ENCODE assay signal across 25 mouse cellular contexts in the genomic region with DNA sequence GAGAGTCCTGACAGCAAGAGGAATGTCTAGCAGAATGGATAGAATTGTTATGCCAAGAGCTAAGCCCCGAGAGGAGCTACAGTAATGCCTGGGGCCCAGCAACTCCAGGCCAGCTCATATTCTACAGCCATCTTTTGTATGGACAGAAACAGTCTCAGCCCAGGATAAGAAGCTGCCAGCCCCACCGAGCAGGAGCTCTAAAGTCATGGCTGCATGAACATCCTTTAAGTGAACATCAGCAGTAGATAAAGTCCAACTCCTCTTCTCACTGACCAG.
A peak's percentile ranks its signal among the peaks of the same experiment; 100 is the strongest.
DNase-seq lines count a peak whose midpoint lies in the region; ATAC-seq and TF ChIP-seq lines count a peak whose summit lies in the region.
"Had no signal": no experiment of that assay in that cellular context is flagged by ENCODE, and none has a peak within 500 bp of the region (broad histone marks: within the 10 kb centered on the region; RNA-seq: fewer than 3 reads in every experiment).

No protein-coding gene starts in this region.

- H3K4me1 ChIP-seq in midbrain, embryonic 12.5 days = peaks cover 25% of the 10 kb centered on the region
- H3K4me1 ChIP-seq in midbrain, embryonic 11.5 days (ENCODE audit: control insufficient read depth, insufficient read depth, low read length) = peaks cover 12% of the 10 kb centered on the region
- H3K4me1 ChIP-seq in forebrain, embryonic 16.5 days (replicated peaks; ENCODE audit: control insufficient read depth, insufficient read depth, low read length) = peaks cover 16% of the 10 kb centered on the region
- H3K4me1 ChIP-seq in midbrain, embryonic 14.5 days (ENCODE audit: control insufficient read depth, insufficient read depth, low read length) = peaks cover 21% of the 10 kb centered on the region
- no peaks in the 10 kb centered on the region for H3K4me1 ChIP-seq in kidney, embryonic 16.5 days (ENCODE audit: insufficient read depth, low read length)
- H3K4me1 ChIP-seq: embryonic facial prominence, embryonic 13.5 days; limb, embryonic 15.5 days; lung, embryonic 15.5 days; megakaryocyte, embryonic 14.5 days had no signal

- no peaks in the 10 kb centered on the region for H3K9me3 ChIP-seq in midbrain, embryonic 12.5 days
- no peaks in the 10 kb centered on the region for H3K9me3 ChIP-seq in midbrain, embryonic 11.5 days (ENCODE audit: control insufficient read depth, low read length)
- no peaks in the 10 kb centered on the region for H3K9me3 ChIP-seq in forebrain, embryonic 16.5 days (ENCODE audit: control insufficient read depth, low read length)
- no peaks in the 10 kb centered on the region for H3K9me3 ChIP-seq in midbrain, embryonic 14.5 days (ENCODE audit: control insufficient read depth, low read length)
- no peaks in the 10 kb centered on the region for H3K9me3 ChIP-seq in kidney, embryonic 16.5 days (ENCODE audit: low read length)
- H3K9me3 ChIP-seq: embryonic facial prominence, embryonic 13.5 days; heart, embryonic 15.5 days; limb, embryonic 15.5 days; lung, embryonic 15.5 days had no signal

- H3K27me3 ChIP-seq in midbrain, embryonic 12.5 days = no peaks in the 10 kb centered on the region
- no peaks in the 10 kb centered on the region for H3K27me3 ChIP-seq in midbrain, embryonic 11.5 days (ENCODE audit: control insufficient read depth, insufficient read depth, low read length)
- H3K27me3 ChIP-seq in forebrain, embryonic 16.5 days (replicated peaks; ENCODE audit: control insufficient read depth, insufficient read depth, low read length) = no peaks in the 10 kb centered on the region
- no peaks in the 10 kb centered on the region for H3K27me3 ChIP-seq in midbrain, embryonic 14.5 days (ENCODE audit: control insufficient read depth, insufficient read depth, low read length)
- H3K27me3 ChIP-seq in kidney, embryonic 16.5 days (ENCODE audit: insufficient read depth, low read length) = no peaks in the 10 kb centered on the region
- H3K27me3 ChIP-seq: heart, embryonic 15.5 days; limb, embryonic 15.5 days; lung, embryonic 15.5 days; megakaryocyte, embryonic 14.5 days had no signal

- H3K36me3 ChIP-seq in midbrain, embryonic 12.5 days = no peaks in the 10 kb centered on the region
- no peaks in the 10 kb centered on the region for H3K36me3 ChIP-seq in midbrain, embryonic 11.5 days (ENCODE audit: control insufficient read depth, insufficient read depth, low read length)
- no peaks in the 10 kb centered on the region for H3K36me3 ChIP-seq in forebrain, embryonic 16.5 days (ENCODE audit: control insufficient read depth, insufficient read depth)
- H3K36me3 ChIP-seq in midbrain, embryonic 14.5 days (ENCODE audit: control insufficient read depth, insufficient read depth, low read length) = no peaks in the 10 kb centered on the region
- H3K36me3 ChIP-seq in kidney, embryonic 16.5 days (ENCODE audit: insufficient read depth, low read length) = no peaks in the 10 kb centered on the region
- H3K36me3 ChIP-seq: embryonic facial prominence, embryonic 13.5 days; heart, embryonic 15.5 days; limb, embryonic 15.5 days; lung, embryonic 15.5 days had no signal

- H3K4me2 ChIP-seq in midbrain, embryonic 12.5 days (replicated peaks) = no peak overlapping the region
- no peak overlapping the region for H3K4me2 ChIP-seq in midbrain, embryonic 11.5 days
- H3K4me2 ChIP-seq in forebrain, embryonic 16.5 days (ENCODE audit: low read length) = no peak overlapping the region
- H3K4me2 ChIP-seq in midbrain, embryonic 14.5 days (ENCODE audit: low read length) = no peak overlapping the region
- no peak overlapping the region for H3K4me2 ChIP-seq in kidney, embryonic 16.5 days (replicated peaks; ENCODE audit: low read depth, low read length)
- H3K4me2 ChIP-seq: limb, embryonic 15.5 days; lung, embryonic 15.5 days had no signal

- DNase-seq in midbrain, embryonic 11.5 days (ENCODE audit: low spot score, missing footprints) = no peak
- no peak for DNase-seq in midbrain, embryonic 14.5 days
- DNase-seq in layer of hippocampus, adult 2 months (ENCODE audit: low spot score in 2 of 2) = no peak
- DNase-seq: adrenal gland, postnatal 10 days; cerebellum, postnatal 36 days; gastrocnemius, adult 2 months; heart, postnatal 36 days; kidney, adult 18-20 months; lung, postnatal 36 days; right cerebral cortex, postnatal 14 days; spleen, adult 18-20 months had no signal

- 0 out of 2 replicates have a peak, but pooled peaks have one; percentile 16 for ATAC-seq in midbrain, embryonic 12.5 days (ENCODE audit: low FRiP score, low read depth)
- no peak for ATAC-seq in midbrain, embryonic 11.5 days (ENCODE audit: low FRiP score)
- ATAC-seq in forebrain, embryonic 16.5 days = 0 out of 2 replicates have a peak, but pooled peaks have one; percentile 19
- no peak for ATAC-seq in midbrain, embryonic 14.5 days (ENCODE audit: low FRiP score, low TSS enrichment)
- no peak for ATAC-seq in kidney, embryonic 16.5 days (ENCODE audit: low FRiP score, low TSS enrichment)
- no peak for ATAC-seq in CD4-positive, CD25-positive, alpha-beta regulatory T cell, adult 4 months
- ATAC-seq: inflammation-experienced regulatory T-cells, adult 6 months had no signal

- WGBS in midbrain, embryonic 12.5 days = 21% methylated on average over 2 of the region's 2 CpGs
- WGBS in midbrain, embryonic 11.5 days = 41% methylated on average over 2 of the region's 2 CpGs
- WGBS in forebrain, embryonic 16.5 days = 19% methylated on average over 2 of the region's 2 CpGs
- WGBS in midbrain, embryonic 14.5 days = 19% methylated on average over 2 of the region's 2 CpGs
- 48% methylated on average over 2 of the region's 2 CpGs for WGBS in kidney, embryonic 16.5 days

- no peak overlapping the region for H3K9ac ChIP-seq in midbrain, embryonic 12.5 days (replicated peaks)
- H3K9ac ChIP-seq in midbrain, embryonic 11.5 days (ENCODE audit: low read length) = no peak overlapping the region
- H3K9ac ChIP-seq in forebrain, embryonic 16.5 days (replicated peaks; ENCODE audit: low read depth, low read length) = no peak overlapping the region
- H3K9ac ChIP-seq in midbrain, embryonic 14.5 days (replicated peaks; ENCODE audit: low read length) = no peak overlapping the region
- no peak overlapping the region for H3K9ac ChIP-seq in kidney, embryonic 16.5 days (replicated peaks; ENCODE audit: low read length)
- H3K9ac ChIP-seq: embryonic facial prominence, embryonic 13.5 days; heart, embryonic 15.5 days; limb, embryonic 15.5 days; liver, embryonic 14.5 days; lung, embryonic 15.5 days had no signal

- H3K27ac ChIP-seq in midbrain, embryonic 12.5 days (replicated peaks) = peak overlapping the region; percentile 68
- no peak overlapping the region for H3K27ac ChIP-seq in midbrain, embryonic 11.5 days (ENCODE audit: low read depth, low read length)
- no peak overlapping the region for H3K27ac ChIP-seq in forebrain, embryonic 16.5 days (ENCODE audit: low read length)
- H3K27ac ChIP-seq in midbrain, embryonic 14.5 days (replicated peaks; ENCODE audit: low read depth, low read length) = peak overlapping the region; percentile 37
- H3K27ac ChIP-seq in kidney, embryonic 16.5 days (ENCODE audit: low read length) = no peak overlapping the region
- H3K27ac ChIP-seq in layer of hippocampus, adult 2 months = no peak overlapping the region
- H3K27ac ChIP-seq: embryonic facial prominence, embryonic 13.5 days; gastrocnemius, adult 2 months; heart, embryonic 15.5 days; kidney, postnatal 0 days; left cerebral cortex, adult 2 months; limb, embryonic 15.5 days; liver, embryonic 14.5 days; lung, embryonic 15.5 days had no signal

- H3K4me3 ChIP-seq in midbrain, embryonic 12.5 days = no peak overlapping the region
- no peak overlapping the region for H3K4me3 ChIP-seq in midbrain, embryonic 11.5 days (ENCODE audit: low read depth, low read length)
- no peak overlapping the region for H3K4me3 ChIP-seq in forebrain, embryonic 16.5 days (replicated peaks; ENCODE audit: low read length)
- no peak overlapping the region for H3K4me3 ChIP-seq in midbrain, embryonic 14.5 days (replicated peaks; ENCODE audit: low read depth, low read length)
- H3K4me3 ChIP-seq in kidney, embryonic 16.5 days (ENCODE audit: low read length) = no peak overlapping the region
- H3K4me3 ChIP-seq in layer of hippocampus, adult 2 months = no peak overlapping the region
- H3K4me3 ChIP-seq: embryonic facial prominence, embryonic 13.5 days; erythroblast, embryonic 14.5 days; gastrocnemius, adult 2 months; heart, embryonic 15.5 days; left cerebral cortex, adult 2 months; limb, embryonic 15.5 days; lung, embryonic 15.5 days; megakaryocyte, embryonic 14.5 days had no signal

- no peak for TF ChIP-seq CTCF in layer of hippocampus, adult 2 months (conservative IDR thresholded peaks at IDR 0.05)

Comparison
In these comparisons a context has a peak if more than half of its experiments do, and no peak if none do; other contexts are left out.
1. ATAC-seq: peak in midbrain, embryonic 12.5 days (single experiment) and forebrain, embryonic 16.5 days (single experiment); none in midbrain, embryonic 11.5 days (single experiment), midbrain, embryonic 14.5 days (single experiment), kidney, embryonic 16.5 days (single experiment) and CD4-positive, CD25-positive, alpha-beta regulatory T cell, adult 4 months (single experiment).
2. H3K27ac ChIP-seq: peak in midbrain, embryonic 12.5 days (single experiment) and midbrain, embryonic 14.5 days (single experiment); none in midbrain, embryonic 11.5 days (single experiment), forebrain, embryonic 16.5 days (single experiment), kidney, embryonic 16.5 days (single experiment) and layer of hippocampus, adult 2 months (single experiment).